Mouse (Mus musculus): ENCODE measurements around the gene Pla2g2f.

GRCm38 (mm10) chr4:138709944-138710343, 47.5 kb downstream of the Pla2g2f start:
- TF ChIP-seq CTCF (IDR thresholded peaks at IDR 0.05; ENCODE audit: low read depth), result no peak
- no peak for TF ChIP-seq EP300 (IDR thresholded peaks at IDR 0.05; ENCODE audit: low read depth)

Data from liver, embryonic 14.5 days (tissue).